Mouse (Mus musculus): Measurements from ENCODE around the gene Gm28044. TPM values are rescaled to one million over a fixed set of nuclear protein-coding genes. Genes with fewer than 3 reads are reported as not detected.

The Gm28044 gene
- total and polyA plus RNA-seq, 3 experiments, result 0.89 to 1.6 TPM; not detected in 1

DNA sequence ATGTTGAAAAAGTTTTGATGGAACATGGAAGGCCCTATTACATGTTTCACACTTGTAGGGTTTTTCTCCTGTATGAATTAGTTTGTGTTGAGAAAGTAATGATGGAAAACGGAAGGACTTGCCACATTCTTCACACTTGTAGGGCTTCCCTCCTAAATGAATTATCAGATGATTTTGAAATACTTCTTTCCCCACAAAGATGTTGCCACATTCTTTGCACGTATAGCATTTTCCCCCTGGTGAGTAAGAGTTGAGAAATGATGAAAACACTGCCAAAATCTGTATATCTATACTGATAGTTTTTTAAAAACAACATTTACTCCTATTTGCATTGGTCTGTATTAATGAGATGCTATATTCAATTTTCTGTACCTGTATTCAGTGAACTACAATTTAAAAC is 16.9 kb downstream of the Gm28044 start:
- Histone ChIP-seq H3K9ac (ENCODE audit: low read depth, low read length) (no peak overlapping the region), H3K79me2 (replicated peaks; ENCODE audit: control insufficient read depth, insufficient read depth, low read length) (no peaks in the 10 kb centered on the region), H3K27me3 (ENCODE audit: control insufficient read depth, insufficient read depth, low read length) (no peaks in the 10 kb centered on the region), H3K4me3 (no peak overlapping the region), H3K4me1 (ENCODE audit: control insufficient read depth, insufficient read depth, low read length) (no peaks in the 10 kb centered on the region), H3K27ac (no peak overlapping the region), H3K36me3 (ENCODE audit: control insufficient read depth, insufficient read depth, low read length) (no peaks in the 10 kb centered on the region)
- DNase-seq, result no peak
- intact Hi-C loops (cut with DNase I), result no loop called here
- TF ChIP-seq EP300 (IDR thresholded peaks at IDR 0.05; ENCODE audit: insufficient read depth, low read depth, low read length) (no peak), CTCF (IDR thresholded peaks at IDR 0.05) (no peak), POLR2A (IDR thresholded peaks at IDR 0.05; ENCODE audit: insufficient read depth, low read depth, low read length) (no peak)
- 87% methylated on average over 2 of the region's 2 CpGs for WGBS

DNA sequence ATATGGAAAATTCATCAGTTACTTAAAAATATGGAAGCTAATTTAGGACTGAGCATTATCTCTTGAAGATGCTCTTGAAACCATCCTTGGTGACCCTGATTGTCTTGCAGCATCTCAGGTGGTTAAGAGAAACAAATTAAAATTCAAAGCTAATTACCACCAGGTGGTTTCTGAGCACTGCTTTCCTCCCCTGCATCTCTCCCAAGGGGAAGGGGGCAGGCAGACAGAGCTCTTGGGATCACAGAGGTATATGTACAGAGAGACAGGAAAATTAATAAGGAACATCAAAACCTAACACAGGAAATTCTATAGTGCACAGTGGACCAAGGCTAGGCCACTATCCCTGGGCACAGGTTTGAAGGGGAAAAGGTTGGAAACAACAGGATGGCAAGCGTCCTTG is 27.5 kb downstream of the Gm28044 start:
- peaks cover 4% of the 10 kb centered on the region for H3K4me1 ChIP-seq (ENCODE audit: control insufficient read depth, insufficient read depth, low read length)
- DNase-seq, result no peak
- peak overlapping the region; percentile 55 for H3K4me3 ChIP-seq
- H3K79me2 ChIP-seq (replicated peaks; ENCODE audit: control insufficient read depth, insufficient read depth, low read length), result no peaks in the 10 kb centered on the region; the same call in 1 of the 2 replicates
- no peaks in the 10 kb centered on the region for H3K36me3 ChIP-seq (ENCODE audit: control insufficient read depth, insufficient read depth, low read length)
- intact Hi-C loops (cut with DNase I), result loop anchor here (1.0 to 10.0 kb wide), 4 partner anchors 27 to 194 kb away; partner anchors contain the start of genes Gm26965, Gm28044, Zfp457 and Zfp87
- peak overlapping the region; percentile 88 for H3K27ac ChIP-seq
- WGBS, result 47% methylated on average over 1 of the region's 1 CpGs
- no peak for TF ChIP-seq POLR2A (IDR thresholded peaks at IDR 0.05; ENCODE audit: insufficient read depth, low read depth, low read length)
- TF ChIP-seq EP300 (IDR thresholded peaks at IDR 0.05; ENCODE audit: insufficient read depth, low read depth, low read length), result no peak
- TF ChIP-seq CTCF (IDR thresholded peaks at IDR 0.05), result no peak
- no peaks in the 10 kb centered on the region for H3K27me3 ChIP-seq (ENCODE audit: control insufficient read depth, insufficient read depth, low read length)
- H3K9ac ChIP-seq (ENCODE audit: low read depth, low read length), result no peak overlapping the region; the same call in 1 of the 2 replicates

DNA sequence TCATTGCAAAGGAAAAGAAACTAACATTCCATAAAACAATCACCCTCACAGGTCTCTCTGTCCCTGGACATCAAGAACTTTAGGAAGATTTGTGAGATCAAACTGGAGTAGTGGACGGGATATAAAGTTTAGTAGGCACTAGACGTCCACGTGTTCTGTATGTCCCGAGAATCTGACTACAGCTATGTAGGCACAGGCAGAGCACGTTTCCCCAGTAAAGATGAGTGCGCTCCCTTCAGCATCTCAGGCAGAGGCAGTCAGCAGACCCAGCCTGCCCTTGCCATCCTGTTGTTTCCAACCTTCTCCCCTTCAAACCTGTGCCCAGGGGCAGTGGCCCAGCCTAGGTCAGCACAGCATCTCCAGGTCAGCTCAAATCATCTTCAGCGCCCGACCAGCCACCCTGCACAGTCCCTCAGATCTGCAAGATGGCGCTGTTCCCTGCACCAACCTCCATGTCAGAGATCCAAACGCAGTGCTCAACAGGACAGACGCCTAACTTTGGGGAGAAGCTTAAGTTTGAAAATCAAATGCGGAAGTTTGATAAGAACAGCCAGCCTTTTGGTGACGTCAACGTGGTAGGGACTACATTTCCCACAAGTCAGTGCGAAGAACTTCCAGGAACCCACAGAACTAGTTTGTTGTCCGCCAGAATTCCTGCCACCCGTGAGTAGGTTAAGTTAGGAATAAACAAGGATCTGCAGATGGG is 28.2 kb downstream of the Gm28044 start, which contains the start of gene Zfp595:
Zfp595 (minus strand) TSS at position 552 of the 706 bp plus-strand sequence.
- Histone ChIP-seq H3K9ac (ENCODE audit: low read depth, low read length) (peak within 1 kb of the TSS; percentile 70), H3K4me1 (ENCODE audit: control insufficient read depth, insufficient read depth, low read length) (peaks cover 4% of the 10 kb centered on the region), H3K27ac (peak within 1 kb of the TSS; percentile 88), H3K4me3 (peak within 1 kb of the TSS; percentile 55), H3K79me2 (replicated peaks; ENCODE audit: control insufficient read depth, insufficient read depth, low read length) (no peaks in the 10 kb centered on the region; the same call in 1 of the 2 replicates), H3K36me3 (ENCODE audit: control insufficient read depth, insufficient read depth, low read length) (no peaks in the 10 kb centered on the region), H3K27me3 (ENCODE audit: control insufficient read depth, insufficient read depth, low read length) (no peaks in the 10 kb centered on the region)
- intact Hi-C loops (cut with DNase I), result loop anchor here (1.0 to 10.0 kb wide), 4 partner anchors 26 to 195 kb away; partner anchors contain the start of genes Gm26965, Gm28044, Zfp457 and Zfp87
- 8% methylated on average over 17 of the region's 17 CpGs for WGBS
- 0 out of 2 replicates have a peak, but pooled peaks have one; percentile 48 for TF ChIP-seq EP300 (IDR thresholded peaks at IDR 0.05; ENCODE audit: insufficient read depth, low read depth, low read length)
- TF ChIP-seq POLR2A (IDR thresholded peaks at IDR 0.05; ENCODE audit: insufficient read depth, low read depth, low read length), result peak; percentile 72; the same call in 1 of the 2 replicates
- peak; percentile 71 for TF ChIP-seq CTCF (IDR thresholded peaks at IDR 0.05)
- peak; percentile 87 to 89 for DNase-seq

DNA sequence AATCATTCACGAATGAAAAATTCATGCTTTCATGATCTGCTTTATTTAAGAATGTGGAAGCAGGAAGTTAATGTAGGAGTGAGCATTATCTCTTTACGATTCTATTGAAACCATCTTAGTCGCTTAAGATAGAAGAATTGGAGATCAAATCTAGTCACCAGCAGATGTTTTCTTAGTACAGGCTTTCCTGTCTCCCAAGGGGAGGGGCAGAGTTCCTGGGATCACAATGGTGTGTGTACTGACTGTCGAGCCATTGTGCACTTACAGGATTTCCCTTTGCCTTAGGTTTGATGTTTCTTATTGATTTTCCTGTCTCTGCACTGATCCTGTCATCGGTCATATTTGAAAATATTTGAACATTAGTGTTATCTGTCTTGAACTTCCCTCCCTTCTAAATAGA is 53.6 kb downstream of the Gm28044 start:
- no peaks in the 10 kb centered on the region for H3K36me3 ChIP-seq (ENCODE audit: control insufficient read depth, insufficient read depth, low read length)
- no peak for DNase-seq
- peak overlapping the region; percentile 87 for H3K4me3 ChIP-seq
- intact Hi-C loops (cut with DNase I), result loop anchor here (1.0 to 10.0 kb wide), 4 partner anchors 26 to 418 kb away; partner anchors contain the start of genes Zfp595 and Zfp65
- peaks cover 1% of the 10 kb centered on the region for H3K4me1 ChIP-seq (ENCODE audit: control insufficient read depth, insufficient read depth, low read length)
- no peak overlapping the region for H3K9ac ChIP-seq (ENCODE audit: low read depth, low read length)
- no peaks in the 10 kb centered on the region for H3K79me2 ChIP-seq (replicated peaks; ENCODE audit: control insufficient read depth, insufficient read depth, low read length)
- WGBS, result 8% methylated on average over 5 of the region's 5 CpGs
- H3K27ac ChIP-seq, result peak overlapping the region; percentile 82
- TF ChIP-seq CTCF (IDR thresholded peaks at IDR 0.05), result no peak
- TF ChIP-seq EP300 (IDR thresholded peaks at IDR 0.05; ENCODE audit: insufficient read depth, low read depth, low read length), result no peak
- TF ChIP-seq POLR2A (IDR thresholded peaks at IDR 0.05; ENCODE audit: insufficient read depth, low read depth, low read length), result no peak
- H3K27me3 ChIP-seq (ENCODE audit: control insufficient read depth, insufficient read depth, low read length), result no peaks in the 10 kb centered on the region

DNA sequence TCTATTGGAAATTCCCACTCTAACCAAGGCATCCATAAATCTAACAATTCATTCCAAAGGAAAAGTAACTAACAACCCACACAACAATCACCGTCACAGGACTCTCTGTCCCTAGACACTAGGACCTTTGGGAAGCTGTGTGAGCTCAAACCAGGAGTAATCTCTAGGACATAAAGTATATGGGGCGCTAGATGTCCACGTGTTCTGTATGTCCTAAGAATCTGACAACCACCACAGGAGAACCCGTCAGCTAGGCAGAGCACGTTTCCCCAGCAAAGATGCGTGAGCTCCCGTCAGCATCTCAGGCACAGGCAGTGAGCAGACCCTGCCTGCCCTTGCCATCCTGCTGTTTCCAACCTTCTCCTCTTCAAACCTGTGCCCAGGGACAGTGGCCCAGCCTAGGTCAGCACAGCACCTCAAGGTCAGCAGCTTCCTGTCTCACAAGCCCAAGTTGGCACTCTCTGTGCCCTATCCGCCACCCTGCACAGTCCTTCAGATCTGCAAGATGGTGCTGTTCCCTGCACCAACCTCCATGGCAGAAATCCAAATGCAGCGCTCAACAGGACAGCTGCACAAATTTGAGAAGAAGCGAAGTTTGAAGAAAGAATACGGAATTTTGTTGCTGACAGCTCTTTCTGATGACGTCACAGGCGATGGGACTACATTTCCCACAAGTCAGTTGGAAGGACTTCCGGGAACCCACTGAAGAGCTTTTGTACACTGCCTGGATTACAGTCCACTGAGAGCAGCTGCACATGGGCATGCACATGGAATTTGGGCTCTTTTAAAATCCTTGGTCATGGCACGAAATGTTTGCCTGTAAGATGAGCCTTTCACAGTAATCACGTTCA is 54.3 kb downstream of the Gm28044 start, which contains the start of gene Zfp457:
Zfp457 (minus strand) TSS at position 664 of the 851 bp plus-strand sequence.
- peak within 1 kb of the TSS; percentile 87 for H3K4me3 ChIP-seq
- 5% methylated on average over 16 of the region's 16 CpGs for WGBS
- H3K27me3 ChIP-seq (ENCODE audit: control insufficient read depth, insufficient read depth, low read length), result no peaks in the 10 kb centered on the region
- TF ChIP-seq CTCF (IDR thresholded peaks at IDR 0.05) (no peak), POLR2A (IDR thresholded peaks at IDR 0.05; ENCODE audit: insufficient read depth, low read depth, low read length) (peak; percentile 88)
- no peaks in the 10 kb centered on the region for H3K79me2 ChIP-seq (replicated peaks; ENCODE audit: control insufficient read depth, insufficient read depth, low read length)
- DNase-seq, result peak; percentile 88 to 91
- peaks cover 1% of the 10 kb centered on the region for H3K4me1 ChIP-seq (ENCODE audit: control insufficient read depth, insufficient read depth, low read length)
- H3K36me3 ChIP-seq (ENCODE audit: control insufficient read depth, insufficient read depth, low read length), result no peaks in the 10 kb centered on the region
- H3K27ac ChIP-seq, result peak within 1 kb of the TSS; percentile 82
- H3K9ac ChIP-seq (ENCODE audit: low read depth, low read length), result peak within 1 kb of the TSS; percentile 63
- intact Hi-C loops (cut with DNase I), result loop anchor here (1.0 to 10.0 kb wide), 4 partner anchors 26 to 419 kb away; partner anchors contain the start of genes Zfp595 and Zfp65

All from heart, adult 2 months (tissue).